Mouse (Mus musculus) erythroid progenitor cell, adult 5-6 weeks (primary cell): Measurements from ENCODE around the gene Pdzd2. TPM values are rescaled to one million over a fixed set of nuclear protein-coding genes. Genes with fewer than 3 reads are reported as not detected.

ENCODE experiments used
- ATAC-seq: replicated peaks from 2 replicates; pipeline ENCODE4 v1.8.0; 2016; ENCODE audit warnings: moderate number of reproducible peaks, mild to moderate bottlenecking, moderate TSS enrichment, inconsistent platforms; ENCODE audit not compliant: poor library complexity, low FRiP score, severe bottlenecking
- total RNA-seq, 2 experiments: library from RNA; stranded (forward) in 1 of 2; stranded (reverse) in 1 of 2; fragments of 150-400 nt in 1 of 2; fragments of 186-747, 209-891 nt in 1 of 2; gene quantifications; 2 replicates each; pipeline versions ENCODE4 v1.2.3 to v1.2.4; 2015 to 2017; ENCODE audit warnings: low replicate concordance in 2 of 2

Gene Pdzd2
- total RNA-seq, 2 experiments from 2014 or later: 0.08 TPM; not detected in 1

DNA sequence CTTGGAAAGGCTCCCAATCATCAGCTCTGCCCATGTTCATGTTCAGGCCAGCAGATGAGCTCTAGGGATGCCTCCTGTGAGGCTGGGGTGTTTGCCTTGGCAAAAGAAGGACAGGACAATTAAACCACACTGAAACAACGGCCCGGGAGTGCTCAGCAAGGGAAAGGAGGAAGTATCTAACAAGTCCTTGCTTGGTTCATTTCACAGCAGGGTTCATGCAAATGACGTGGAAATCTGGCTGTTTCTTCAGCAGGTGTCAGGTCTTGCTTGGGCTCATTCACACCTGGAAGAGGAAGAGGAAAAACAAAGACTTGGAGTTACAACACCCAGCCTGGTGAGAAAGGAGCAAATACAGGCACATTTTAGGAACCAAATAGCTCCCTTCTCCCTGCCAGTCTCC is 147.1 kb downstream of the Pdzd2 start:
- ATAC-seq: no peak

GRCm38 (mm10) chr15:12588661-12589060 is 151.1 kb downstream of the Pdzd2 start:
- no peak for ATAC-seq

- ATAC-seq: no peak
These were observed 152.8 kb downstream of the Pdzd2 start for GRCm38 (mm10) chr15:12586852-12587424.

DNA sequence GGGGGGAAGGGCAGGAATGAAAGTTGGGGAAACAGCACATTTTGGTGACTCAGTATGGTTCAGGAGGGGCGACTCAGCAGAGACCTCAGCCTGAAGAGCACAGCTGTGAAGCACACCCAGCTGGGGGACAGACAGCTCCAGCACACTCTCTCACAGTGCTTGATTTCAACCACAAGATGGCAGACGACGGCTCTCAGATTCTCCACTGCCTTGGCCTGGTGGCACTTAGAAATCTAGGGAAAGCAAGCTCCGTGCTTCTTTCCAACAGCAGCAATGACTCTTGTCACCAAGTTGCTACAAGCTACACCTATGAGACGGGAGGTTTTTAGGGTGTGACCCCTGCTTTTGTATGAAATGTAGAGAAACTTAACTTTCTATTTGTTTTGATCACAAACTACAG is 153.6 kb downstream of the Pdzd2 start:
- no peak for ATAC-seq

DNA sequence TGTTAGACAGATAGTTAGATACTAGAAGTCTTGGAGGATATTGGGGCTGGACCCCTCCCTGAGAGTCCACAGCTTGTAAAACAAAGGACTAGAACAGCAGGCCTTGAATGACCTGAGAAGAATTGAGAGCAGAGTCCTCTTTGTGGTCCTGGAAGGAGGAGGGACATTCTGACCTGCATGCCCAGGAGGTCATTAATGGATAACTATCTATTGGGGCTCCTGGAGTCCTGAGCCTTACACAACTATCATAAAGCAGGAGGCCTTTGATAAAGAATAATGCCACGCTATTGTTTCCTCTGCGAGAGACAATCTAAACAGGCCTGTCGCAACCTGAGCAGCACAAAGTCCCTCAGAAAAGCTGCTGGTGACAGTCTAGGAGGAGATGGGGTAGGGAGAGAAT is 156.7 kb downstream of the Pdzd2 start:
- ATAC-seq: no peak

DNA sequence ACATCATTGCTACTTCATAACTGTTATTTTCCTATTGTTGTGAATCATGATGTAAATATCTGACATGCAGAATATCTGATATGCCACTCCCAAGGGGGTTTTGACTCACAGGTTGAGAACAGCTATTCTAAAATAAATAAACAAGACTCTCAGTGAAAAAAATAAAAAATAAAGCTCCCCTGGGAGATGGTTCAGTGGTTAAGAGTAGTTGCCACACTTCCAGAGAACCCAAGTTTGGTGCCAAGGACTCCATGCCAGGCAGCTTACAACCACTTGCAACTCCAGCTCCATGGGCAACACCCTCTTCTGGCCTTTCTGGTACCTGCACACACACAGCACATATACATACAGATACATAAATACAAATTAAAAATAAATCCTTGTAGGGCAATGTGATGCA is 157.3 kb downstream of the Pdzd2 start:
- no peak for ATAC-seq

DNA sequence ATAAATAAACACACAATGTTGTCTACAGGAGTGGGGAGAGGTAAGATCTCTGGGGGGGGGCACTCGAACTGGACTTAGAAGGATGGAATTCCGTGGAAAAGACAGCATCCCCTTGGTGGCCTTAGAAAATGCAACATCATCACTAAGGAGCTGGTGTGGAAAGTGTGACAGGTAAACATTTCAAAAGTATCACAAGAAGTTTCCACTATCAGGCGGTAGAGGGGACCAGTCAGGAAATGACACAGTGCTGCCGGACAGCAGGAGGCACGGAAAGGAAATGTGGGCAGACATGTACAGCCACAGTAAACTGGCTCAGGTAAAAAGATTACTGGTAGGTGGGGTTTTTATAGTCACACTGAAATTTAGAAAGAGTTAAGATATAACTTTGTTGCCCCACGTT is 160.5 kb downstream of the Pdzd2 start:
- ATAC-seq: no peak

DNA sequence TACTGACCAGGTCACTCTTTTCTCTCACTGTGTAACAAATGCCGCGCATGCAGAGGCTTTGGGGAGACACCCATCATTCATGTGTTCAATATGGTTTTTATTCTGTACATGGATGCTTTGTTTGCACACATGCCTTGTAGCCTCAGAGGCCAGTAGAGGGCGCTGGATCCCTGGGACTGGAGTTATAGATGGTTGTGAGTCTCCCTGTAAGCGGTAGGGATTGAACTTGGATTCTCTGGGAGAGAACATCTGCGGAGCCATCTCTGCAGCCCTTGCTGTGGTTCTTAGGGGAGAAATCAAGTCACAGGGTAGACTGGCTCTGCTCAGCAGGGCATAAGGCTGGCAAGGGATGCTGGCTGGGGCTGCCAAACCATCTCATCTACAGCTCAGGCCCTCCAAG is 161.4 kb downstream of the Pdzd2 start:
- ATAC-seq: no peak

- ATAC-seq: no peak
These were observed 162.0 kb downstream of the Pdzd2 start for GRCm38 (mm10) chr15:12577715-12578114.

- no peak for ATAC-seq
These were observed 162.5 kb downstream of the Pdzd2 start for GRCm38 (mm10) chr15:12577054-12577696.

GRCm38 (mm10) chr15:12573621-12574020 is 166.1 kb downstream of the Pdzd2 start:
- ATAC-seq: no peak

DNA sequence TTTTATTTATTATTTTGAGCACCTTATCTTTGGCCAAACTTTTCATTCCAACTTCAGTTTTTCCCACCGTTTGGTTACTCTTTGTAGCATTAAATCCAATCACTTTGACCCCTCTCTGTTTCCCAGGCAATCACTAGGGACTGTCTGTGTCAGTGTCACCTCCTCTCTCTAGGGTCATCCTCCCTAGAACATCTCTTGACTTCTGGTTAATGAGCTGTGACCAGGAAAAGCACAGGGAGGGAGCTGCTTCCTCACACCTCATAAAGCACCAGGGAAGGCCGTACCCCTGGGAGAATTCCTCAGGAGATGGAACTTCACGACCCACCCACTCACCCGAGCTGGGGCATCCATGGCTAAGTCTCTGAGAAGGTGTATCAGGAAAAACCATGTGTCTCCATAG is 168.6 kb downstream of the Pdzd2 start:
- no peak for ATAC-seq

- 0 out of 2 replicates have a peak, but pooled peaks have one; percentile 25 for ATAC-seq
These were observed 172.9 kb downstream of the Pdzd2 start for GRCm38 (mm10) chr15:12566637-12567440.

DNA sequence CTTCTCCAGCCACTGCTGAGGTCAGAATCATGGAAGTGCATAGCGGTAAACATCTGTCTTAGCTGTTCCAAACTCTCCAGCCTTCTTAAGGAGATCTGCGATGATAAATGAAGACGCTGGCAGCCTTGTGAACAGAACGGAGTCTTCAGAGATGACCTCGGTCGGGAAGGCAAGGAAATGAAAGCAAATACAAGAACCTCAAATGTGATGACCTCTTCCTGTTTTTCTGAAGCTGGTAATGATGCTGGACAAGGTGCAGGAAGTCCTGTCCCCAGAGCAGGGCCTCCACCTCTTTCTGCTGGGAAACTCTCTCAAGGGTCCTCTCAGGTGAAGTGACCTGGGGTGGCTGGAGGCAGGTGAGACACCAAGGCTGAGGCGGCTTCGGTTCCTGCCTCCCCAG is 174.4 kb downstream of the Pdzd2 start:
- ATAC-seq: no peak

GRCm38 (mm10) chr15:12560505-12560904 is 179.2 kb downstream of the Pdzd2 start:
- ATAC-seq: no peak

- no peak for ATAC-seq
These were observed 181.9 kb downstream of the Pdzd2 start for GRCm38 (mm10) chr15:12557663-12558436.

DNA sequence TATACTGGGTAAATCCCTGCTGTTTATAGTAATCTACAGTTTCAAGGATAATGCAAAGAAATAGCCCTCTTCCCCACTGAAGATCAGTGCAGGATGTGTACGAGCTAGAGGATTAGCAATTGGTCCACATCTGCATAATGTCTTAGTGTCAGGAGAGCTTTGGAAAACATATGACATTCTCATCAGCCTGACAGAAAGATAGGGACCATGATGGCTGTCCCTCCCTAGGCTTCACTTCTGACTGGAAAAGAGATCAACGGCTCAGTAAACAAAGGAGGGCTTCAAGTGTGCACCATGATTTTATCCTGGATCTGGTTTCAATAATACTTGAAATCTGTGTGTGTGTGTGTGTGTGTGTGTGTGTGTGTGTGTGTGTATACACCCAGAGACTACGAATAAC is 186.5 kb downstream of the Pdzd2 start:
- no peak for ATAC-seq

DNA sequence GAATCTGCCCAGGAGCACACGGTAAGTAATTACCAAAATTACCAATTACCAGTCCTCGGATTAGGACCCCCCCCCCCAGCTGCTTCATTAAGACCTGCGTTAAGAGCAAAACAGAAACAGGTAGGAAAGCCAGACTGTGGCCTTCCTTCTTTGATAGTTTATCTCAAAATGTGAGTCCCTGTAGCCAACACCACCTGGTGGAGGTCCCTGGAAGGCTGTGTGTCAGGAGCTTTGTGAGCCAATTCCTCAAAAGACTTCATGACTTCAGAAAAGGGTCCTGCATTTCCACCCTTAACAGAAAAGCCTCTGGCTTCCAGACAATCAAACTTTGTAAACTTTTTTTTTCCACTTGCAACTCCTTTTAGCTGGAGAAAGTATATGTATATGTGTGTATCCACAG is 188.8 kb downstream of the Pdzd2 start:
- no peak for ATAC-seq

GRCm38 (mm10) chr15:12550376-12550775 is 189.3 kb downstream of the Pdzd2 start:
- ATAC-seq: no peak

DNA sequence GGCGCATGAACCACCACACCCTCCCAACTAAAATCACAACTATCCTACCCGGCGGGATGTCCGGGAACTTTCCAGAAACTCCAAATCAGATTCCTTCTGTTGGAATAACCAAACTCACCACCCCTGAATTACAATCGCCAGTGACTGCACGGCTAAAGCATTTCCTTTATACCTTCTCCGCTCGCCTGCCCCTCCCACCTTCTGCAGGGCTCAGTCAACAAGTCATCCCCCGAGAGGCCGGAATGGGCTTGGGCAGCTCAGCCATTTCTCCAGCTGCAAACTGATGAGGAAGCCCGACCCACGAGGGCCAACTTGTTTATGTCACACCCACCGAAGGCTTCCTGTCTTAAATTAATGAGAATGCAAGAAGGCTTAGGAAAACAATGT is 189.8 kb downstream of the Pdzd2 start:
- no peak for ATAC-seq
